Mouse (Mus musculus) right cerebral cortex, adult 18-20 months (tissue): Measurements from ENCODE around the gene Obox2.
"Not testable (repeated sequence)": the region's sequence is repeated elsewhere in the genome, so short reads cannot be mapped to it uniquely, and the experiment has no call there.

Experiments used
- DNase-seq: peaks from one replicate; pipeline ENCODE4 v3.0.0; 2022; ENCODE audit warnings: mixed read lengths

Gene Obox2

GRCm38 (mm10) chr7:15388421-15388998 is at the start of gene Obox2, which contains the start of gene Obox1:
Gene Obox2, plus strand, starts transcription at chr7:15388721.
Gene Obox1, plus strand, starts transcription at chr7:15388948.
- not testable (repeated sequence) for DNase-seq

- DNase-seq: not testable (repeated sequence)
Observed at GRCm38 (mm10) chr7:15399147-15399874, 10.8 kb downstream of the Obox2 start.

- not testable (repeated sequence) for DNase-seq
Observed at GRCm38 (mm10) chr7:15406816-15407215, 18.3 kb downstream of the Obox2 start.

GRCm38 (mm10) chr7:15418046-15418445 is 29.5 kb downstream of the Obox2 start:
- DNase-seq: not testable (repeated sequence)

GRCm38 (mm10) chr7:15425537-15425936 is 37.0 kb downstream of the Obox2 start:
- not testable (repeated sequence) for DNase-seq
